Mouse (Mus musculus) hindbrain, embryonic 11.5 days (tissue): ENCODE results near the gene Il11. TPM values are rescaled to one million over a fixed set of nuclear protein-coding genes. Genes with fewer than 3 reads are reported as not detected.
A peak's percentile ranks its signal among the peaks of the same experiment; 100 is the strongest.
"Not testable (repeated sequence)": the region's sequence is repeated elsewhere in the genome, so short reads cannot be mapped to it uniquely, and the experiment has no call there.

ENCODE experiments used
- ATAC-seq: fragments of 200-750 bp; cut with Nextera tagmentation; 2 replicates; pipeline ENCODE4 v1.8.0; 2017; ENCODE audit warnings: mild to moderate bottlenecking, moderate TSS enrichment, moderate library complexity; ENCODE audit not compliant: low FRiP score
- DNase-seq: peaks from one replicate; pipeline ENCODE4 v3.0.0-alpha.2; 2015; ENCODE audit warnings: low spot score
- H3K27ac ChIP-seq: fragments of 300-500 bp; sonication (generic); 2 replicates; pipeline ENCODE4 v1.5.1; 2014; ENCODE audit warnings: mild to moderate bottlenecking, low read depth, low read length
- H3K27me3 ChIP-seq: fragments of 300-500 bp; sonication (generic); 2 replicates; pipeline ENCODE4 v1.6.1; 2014; ENCODE audit warnings: mild to moderate bottlenecking, low read length, moderate library complexity, mixed read lengths; ENCODE audit not compliant: control insufficient read depth, insufficient read depth
- H3K36me3 ChIP-seq: fragments of 300-500 bp; sonication (generic); 2 replicates; pipeline ENCODE4 v1.6.1; 2014; ENCODE audit warnings: mild to moderate bottlenecking, low read length, moderate library complexity, mixed read lengths; ENCODE audit not compliant: control insufficient read depth, insufficient read depth
- H3K4me1 ChIP-seq: fragments of 300-500 bp; sonication (generic); replicated peaks from 2 replicates; pipeline ENCODE4 v1.6.1; 2014; ENCODE audit warnings: low read length, mixed read lengths; ENCODE audit not compliant: control insufficient read depth, insufficient read depth
- H3K4me2 ChIP-seq: fragments of 300-500 bp; sonication (generic); replicated peaks from 2 replicates; pipeline ENCODE4 v1.6.1; 2014; ENCODE audit warnings: mild to moderate bottlenecking, low read depth, low read length
- H3K4me3 ChIP-seq: fragments of 300-500 bp; sonication (generic); 2 replicates; pipeline ENCODE4 v1.5.1; 2014; ENCODE audit warnings: low read depth, low read length
- H3K9ac ChIP-seq: fragments of 300-500 bp; sonication (generic); 2 replicates; pipeline ENCODE4 v1.6.1; 2014; ENCODE audit warnings: low read depth, low read length
- H3K9me3 ChIP-seq: fragments of 300-500 bp; sonication (generic); 2 replicates; pipeline ENCODE4 v1.6.1; 2016; ENCODE audit warnings: low read length; ENCODE audit not compliant: control insufficient read depth
- WGBS: fragments of 180-500 bp; shearing (Covaris S2); extraction: QIAGEN DNeasy Blood & Tissue Kit; methylation state at CpG from one replicate; pipeline ENCODE4 v1.1.7; 2014; 5-methylcytosine and 5-hydroxymethylcytosine counted together
- polyA plus RNA-seq: library from polyadenylated mRNA; unstranded; fragments of >200 nt; fragmentation: Nextera tagmentation; extraction: Ambion mirVana; gene quantifications from 2 replicates; pipeline ENCODE4 v1.2.1, GENCODE M21; 2014

Gene Il11
- polyA plus RNA-seq, 1 experiment from 2014 or later = 0.08 TPM

GRCm38 (mm10) chr7:4812303-4813104 lies 29.8 kb upstream of the Il11 start, which contains the start of gene Ube2s:
Gene Ube2s, minus strand, starts transcription at chr7:4812590.
- ATAC-seq = peak; percentile 99
- no peaks in the 10 kb centered on the region for H3K9me3 ChIP-seq
- peak within 1 kb of the TSS; percentile 99 for H3K9ac ChIP-seq

DNA sequence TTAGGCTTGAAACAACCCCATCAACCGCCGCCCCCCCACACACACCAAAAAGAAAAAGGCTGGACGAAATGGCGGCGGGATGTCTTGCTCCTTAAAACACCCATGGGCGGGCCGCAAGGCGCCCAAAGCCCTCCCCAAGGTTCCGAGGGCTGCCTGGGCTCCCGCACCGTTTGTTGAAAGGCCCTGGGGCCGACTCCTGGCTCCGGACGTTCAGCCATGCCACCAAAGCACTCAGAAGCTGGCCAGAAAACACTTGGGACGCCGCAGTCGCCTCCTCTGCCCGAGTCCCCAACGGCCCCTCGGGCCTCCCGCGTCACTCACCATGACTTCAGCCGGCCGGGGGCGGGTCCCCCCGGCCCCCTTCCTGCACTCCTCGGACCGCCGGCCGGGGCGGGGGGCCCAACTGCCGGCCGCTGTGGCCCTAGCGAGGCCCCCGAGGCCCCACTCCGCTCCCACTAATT lies 29.2 kb upstream of the Il11 start:
- H3K4me1 ChIP-seq = peaks cover 3% of the 10 kb centered on the region
- peak overlapping the region; percentile 99 for H3K4me3 ChIP-seq
- H3K36me3 ChIP-seq = peaks cover 5% of the 10 kb centered on the region; the same call in 1 of the 2 replicates
- H3K9me3 ChIP-seq = no peaks in the 10 kb centered on the region
- no peaks in the 10 kb centered on the region for H3K27me3 ChIP-seq
- DNase-seq = peak; percentile 56
- peak overlapping the region; percentile 95 for H3K27ac ChIP-seq
- ATAC-seq = 0 out of 2 replicates have a peak, but pooled peaks have one; percentile 0
- peak overlapping the region; percentile 64 for H3K4me2 ChIP-seq
- H3K9ac ChIP-seq = peak overlapping the region; percentile 99
- under 1% methylated on average over 27 of the region's 36 CpGs for WGBS

More at GRCm38 (mm10) chr7:4812303-4813104, 29.8 kb upstream of the Il11 start, which contains the start of gene Ube2s:
- H3K4me1 ChIP-seq = peaks cover 3% of the 10 kb centered on the region
- peak; percentile 100 for DNase-seq
- under 1% methylated on average over 62 of the region's 62 CpGs for WGBS
- peak within 1 kb of the TSS; percentile 99 for H3K4me3 ChIP-seq
- H3K4me2 ChIP-seq = peak within 1 kb of the TSS; percentile 64
- no peaks in the 10 kb centered on the region for H3K27me3 ChIP-seq
- peak within 1 kb of the TSS; percentile 95 for H3K27ac ChIP-seq
- peaks cover 2% of the 10 kb centered on the region; the same call in 1 of the 2 replicates for H3K36me3 ChIP-seq

GRCm38 (mm10) chr7:4811131-4811530 lies 28.5 kb upstream of the Il11 start:
- 44% methylated on average over 10 of the region's 10 CpGs for WGBS
- peak overlapping the region; percentile 64 for H3K4me2 ChIP-seq
- DNase-seq = not testable (repeated sequence)

GRCm38 (mm10) chr7:4806716-4807115 lies 24.1 kb upstream of the Il11 start:
- peak; percentile 55 for DNase-seq
- H3K4me2 ChIP-seq = no peak overlapping the region
- peaks cover 5% of the 10 kb centered on the region; the same call in 1 of the 2 replicates for H3K36me3 ChIP-seq
- H3K9ac ChIP-seq = no peak overlapping the region
- H3K27me3 ChIP-seq = no peaks in the 10 kb centered on the region
- no peak overlapping the region for H3K4me3 ChIP-seq
- no peaks in the 10 kb centered on the region for H3K9me3 ChIP-seq
- H3K4me1 ChIP-seq = peaks cover 3% of the 10 kb centered on the region
- 95% methylated on average over 7 of the region's 7 CpGs for WGBS
- no peak overlapping the region for H3K27ac ChIP-seq
- ATAC-seq = no peak

More at GRCm38 (mm10) chr7:4811131-4811530, 28.5 kb upstream of the Il11 start:
- H3K36me3 ChIP-seq, H3K27ac ChIP-seq, ATAC-seq, H3K4me1 ChIP-seq, H3K27me3 ChIP-seq, H3K9me3 ChIP-seq: not testable (repeated sequence)
- Histone ChIP-seq H3K4me3 (peak overlapping the region; percentile 99), H3K9ac (peak overlapping the region; percentile 99)

DNA sequence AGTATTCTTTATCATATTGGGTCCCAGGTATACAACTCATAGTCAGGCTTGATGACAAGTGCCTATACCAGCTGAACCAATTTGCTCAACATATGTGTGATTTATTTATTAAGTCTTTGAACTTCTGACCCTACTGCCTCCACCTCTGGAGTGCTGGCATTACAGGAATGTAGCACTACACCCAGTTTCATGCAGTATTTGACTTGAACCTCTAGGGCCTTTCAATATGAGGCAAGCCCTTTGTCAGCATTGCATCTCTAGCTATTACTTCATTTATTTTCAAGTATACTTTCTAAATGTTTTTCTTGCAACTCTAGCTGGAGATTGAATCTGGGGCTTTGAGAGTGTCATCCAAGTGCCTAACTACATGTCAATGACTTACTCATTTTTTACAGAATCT lies 19.6 kb upstream of the Il11 start:
- H3K27me3 ChIP-seq = no peaks in the 10 kb centered on the region
- ATAC-seq (no peak), DNase-seq (no peak)
- H3K4me2 ChIP-seq = no peak overlapping the region
- H3K4me1 ChIP-seq = no peaks in the 10 kb centered on the region
- peaks cover 7% of the 10 kb centered on the region for H3K36me3 ChIP-seq
- H3K9ac ChIP-seq = no peak overlapping the region
- no peak overlapping the region for H3K4me3 ChIP-seq
- H3K9me3 ChIP-seq = no peaks in the 10 kb centered on the region
- H3K27ac ChIP-seq = no peak overlapping the region

GRCm38 (mm10) chr7:4795767-4796433 lies 13.2 kb upstream of the Il11 start:
- 0 out of 2 replicates have a peak overlapping the region, but pooled peaks have one; percentile 17 for H3K27ac ChIP-seq
- no peaks in the 10 kb centered on the region for H3K4me1 ChIP-seq
- no peak overlapping the region for H3K4me3 ChIP-seq
- ATAC-seq = 0 out of 2 replicates have a peak, but pooled peaks have one; percentile 11
- H3K9me3 ChIP-seq = no peaks in the 10 kb centered on the region
- no peak overlapping the region for H3K4me2 ChIP-seq
- peak; percentile 50 for DNase-seq
- H3K36me3 ChIP-seq = peaks cover 8% of the 10 kb centered on the region; the same call in 1 of the 2 replicates
- H3K9ac ChIP-seq = no peak overlapping the region
- no peaks in the 10 kb centered on the region; the same call in 1 of the 2 replicates for H3K27me3 ChIP-seq
- WGBS = 77% methylated on average over 7 of the region's 7 CpGs

DNA sequence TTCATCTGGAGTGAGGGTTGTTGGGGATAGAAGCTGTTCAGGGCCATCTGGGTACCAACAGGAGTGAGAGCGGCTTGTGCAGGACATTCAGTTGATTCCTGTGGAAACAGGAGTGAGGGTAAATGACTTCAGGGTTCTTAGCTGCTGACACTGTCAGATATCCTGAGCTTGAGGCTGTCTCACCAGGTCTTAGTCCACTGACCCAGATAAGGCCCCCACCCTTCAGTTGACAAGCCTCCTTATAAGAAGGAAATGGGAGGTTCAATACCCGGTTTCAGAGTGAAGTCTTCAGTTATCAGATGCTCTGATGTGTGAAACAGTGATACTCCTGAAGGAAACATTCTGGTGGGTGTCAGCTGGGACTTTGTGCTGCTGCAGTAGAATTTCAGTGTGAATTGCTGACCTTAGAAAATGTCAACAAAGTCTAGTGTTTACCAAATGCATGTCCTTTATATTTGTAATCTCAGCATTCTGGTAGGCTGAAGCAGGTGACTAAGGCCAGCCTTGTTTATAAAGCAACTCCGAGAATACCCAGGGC lies 12.0 kb upstream of the Il11 start:
- H3K4me2 ChIP-seq = no peak overlapping the region
- peaks cover 8% of the 10 kb centered on the region; the same call in 1 of the 2 replicates for H3K36me3 ChIP-seq

DNA sequence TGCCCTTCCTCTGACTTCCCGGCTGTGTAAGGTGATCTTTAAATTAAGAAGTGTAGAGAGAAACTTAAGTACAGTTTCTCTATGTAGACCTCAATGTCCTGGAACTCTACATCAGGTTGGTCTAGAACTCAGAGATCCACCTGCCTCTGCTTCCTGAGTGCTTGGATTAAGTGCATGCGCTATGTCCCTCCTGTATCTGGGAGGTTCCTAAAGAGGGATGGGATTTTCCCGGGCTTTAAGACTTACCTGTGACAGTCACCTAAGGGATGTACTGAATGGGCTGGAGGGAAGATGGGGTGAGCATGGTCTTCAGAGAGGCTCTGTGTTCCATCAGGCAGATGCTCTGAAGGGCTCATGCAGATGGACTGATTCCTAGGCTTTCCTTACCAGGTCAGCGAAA lies 11.0 kb upstream of the Il11 start:
- Histone ChIP-seq H3K4me2 (peak overlapping the region; percentile 73), H3K27ac (no peak overlapping the region), H3K9me3 (no peaks in the 10 kb centered on the region), H3K9ac (peak overlapping the region; percentile 98), H3K4me3 (peak overlapping the region; percentile 89), H3K27me3 (peaks cover 6% of the 10 kb centered on the region; the same call in 1 of the 2 replicates), H3K4me1 (no peaks in the 10 kb centered on the region), H3K36me3 (peaks cover 8% of the 10 kb centered on the region; the same call in 1 of the 2 replicates)
- 44% methylated on average over 4 of the region's 4 CpGs for WGBS
- no peak for ATAC-seq
- no peak for DNase-seq

More for the DNA sequence above, 12.0 kb upstream of the Il11 start:
- Histone ChIP-seq H3K9ac (no peak overlapping the region), H3K27ac (no peak overlapping the region), H3K27me3 (peaks cover 5% of the 10 kb centered on the region; the same call in 1 of the 2 replicates), H3K9me3 (no peaks in the 10 kb centered on the region), H3K4me1 (no peaks in the 10 kb centered on the region), H3K4me3 (no peak overlapping the region)
- 79% methylated on average over 3 of the region's 3 CpGs for WGBS
- DNase-seq (no peak), ATAC-seq (no peak)
